Mouse (Mus musculus) brain, embryonic 14.5 days (tissue): Measurements from ENCODE around the gene Slc35f4.

Source experiments
- CTCF ChIP-seq: fragments of 200-500 bp; IDR thresholded peaks from 2 replicates; pipeline ENCODE4 v1.5.1; 2012; ENCODE audit warnings: inconsistent platforms, mild to moderate bottlenecking, moderate library complexity, borderline replicate concordance; ENCODE audit not compliant: insufficient read depth, insufficient read length; ENCODE audit errors: extremely low read depth
- POLR2A ChIP-seq: fragments of 200-500 bp; IDR thresholded peaks from 2 replicates; pipeline ENCODE4 v1.6.1; 2012; ENCODE audit warnings: mild to moderate bottlenecking, inconsistent platforms, borderline replicate concordance; ENCODE audit not compliant: poor library complexity, insufficient read depth, insufficient read length, severe bottlenecking; ENCODE audit errors: extremely low read depth

- no peak for TF ChIP-seq POLR2A
- TF ChIP-seq CTCF: no peak
These were observed 49.2 kb downstream of the Slc35f4 start for GRCm38 (mm10) chr14:49476602-49477001.
